Mouse (Mus musculus) megakaryocyte, embryonic 14.5 days (primary cell): ENCODE results near the gene Krit1.

ENCODE experiments used
- FLI1 ChIP-seq: IDR thresholded peaks from 2 replicates; pipeline ENCODE4 v1.6.1; 2012; ENCODE audit warnings: low read length, inconsistent platforms, mixed read lengths
- GATA1 ChIP-seq: IDR thresholded peaks from 3 replicates; pipeline ENCODE4 v1.6.1; 2012; ENCODE audit warnings: mixed read lengths, low read length, inconsistent platforms, borderline replicate concordance

GRCm38 (mm10) chr5:3784751-3785496 is 18.1 kb upstream of the Krit1 start:
- TF ChIP-seq FLI1, result no peak
- TF ChIP-seq GATA1, result no peak
